Mouse (Mus musculus) left cerebral cortex, adult 18-20 months (tissue): Measurements from ENCODE around the gene Plekhg1. TPM values are rescaled to one million over a fixed set of nuclear protein-coding genes. Genes with fewer than 3 reads are reported as not detected.

ENCODE experiments used
- DNase-seq, 2 experiments: peaks; one replicate each; pipeline ENCODE4 v3.0.0; 2021 to 2022; ENCODE audit warnings: low spot score in 2 of 2, mixed read lengths in 1 of 2
- total RNA-seq, 2 experiments: library from RNA; stranded (reverse); gene quantifications; 2 replicates each; pipeline ENCODE4 v1.2.3; 2021

Gene Plekhg1
- total RNA-seq, 2 experiments from 2014 or later: 7.2 to 8.6 TPM

DNA sequence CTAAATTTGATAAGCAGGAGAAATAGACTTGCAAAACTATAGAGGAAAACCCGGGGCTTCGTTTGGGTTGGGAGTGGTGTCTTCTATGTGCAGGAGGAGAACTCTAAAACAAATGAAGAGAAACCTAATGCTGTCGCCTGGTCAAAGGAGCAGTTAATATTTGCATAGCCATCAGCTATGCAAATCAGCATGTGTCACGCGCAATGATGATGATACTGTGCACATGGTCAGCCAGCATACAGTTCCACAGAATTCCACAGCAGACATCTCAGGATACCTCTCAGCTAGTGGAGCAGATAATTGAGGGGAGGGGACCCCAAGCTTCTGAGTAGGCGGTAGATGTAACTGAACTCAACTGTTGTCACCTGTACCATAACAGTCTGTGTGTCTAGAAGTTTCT lies 133.3 kb downstream of the Plekhg1 start:
- no peak for DNase-seq

DNA sequence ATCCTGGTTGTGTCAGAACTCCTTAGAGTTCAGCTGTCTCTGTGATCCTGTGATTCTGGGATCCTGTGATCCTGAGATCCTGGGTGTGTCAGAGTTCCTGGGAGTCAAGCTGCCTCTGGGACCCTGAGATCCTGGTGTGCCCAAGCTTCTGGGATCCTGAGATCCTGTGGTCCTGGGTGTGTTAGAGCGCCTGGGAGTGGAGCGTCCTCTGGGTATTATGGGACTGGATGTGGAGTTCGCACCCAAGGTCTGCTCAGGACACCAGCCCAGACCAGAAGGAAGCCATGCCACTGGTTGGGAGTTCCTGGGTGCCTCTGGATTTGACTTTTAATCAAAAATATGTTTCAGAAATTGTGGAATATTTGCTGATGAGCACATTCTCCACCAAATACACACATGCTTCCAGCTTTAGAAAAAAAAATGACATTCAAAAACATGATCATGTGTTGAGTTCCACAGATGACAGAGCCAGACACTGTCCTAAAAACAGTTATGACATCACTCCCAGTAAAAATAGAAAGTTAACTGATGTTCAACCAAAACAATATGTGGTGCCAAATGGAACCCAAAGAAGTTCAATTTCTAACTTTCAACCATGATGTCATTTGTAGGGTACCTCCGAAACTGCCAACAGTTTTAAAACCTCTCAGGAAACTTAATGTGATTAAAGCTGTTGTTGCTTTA lies 137.8 kb downstream of the Plekhg1 start:
- no peak for DNase-seq

DNA sequence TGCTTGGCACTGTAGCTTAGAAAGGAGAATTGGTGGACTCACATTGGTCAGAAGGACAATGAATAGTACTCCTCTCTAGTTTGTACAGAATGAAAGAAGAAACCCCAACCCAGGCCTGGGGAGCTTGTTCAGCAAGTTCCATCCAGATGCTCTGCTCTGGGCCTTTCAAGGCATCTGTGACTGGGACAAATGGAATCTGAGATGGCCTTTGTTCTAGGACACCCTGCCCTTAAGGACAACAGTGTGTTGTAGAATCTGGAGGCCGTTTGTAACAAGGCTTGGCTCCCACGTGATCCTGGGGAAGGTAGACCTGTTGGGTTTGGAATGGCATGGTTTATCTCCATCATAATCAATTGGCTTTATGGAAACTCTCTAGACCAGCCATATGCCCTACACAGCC lies 141.0 kb downstream of the Plekhg1 start:
- DNase-seq: no peak

DNA sequence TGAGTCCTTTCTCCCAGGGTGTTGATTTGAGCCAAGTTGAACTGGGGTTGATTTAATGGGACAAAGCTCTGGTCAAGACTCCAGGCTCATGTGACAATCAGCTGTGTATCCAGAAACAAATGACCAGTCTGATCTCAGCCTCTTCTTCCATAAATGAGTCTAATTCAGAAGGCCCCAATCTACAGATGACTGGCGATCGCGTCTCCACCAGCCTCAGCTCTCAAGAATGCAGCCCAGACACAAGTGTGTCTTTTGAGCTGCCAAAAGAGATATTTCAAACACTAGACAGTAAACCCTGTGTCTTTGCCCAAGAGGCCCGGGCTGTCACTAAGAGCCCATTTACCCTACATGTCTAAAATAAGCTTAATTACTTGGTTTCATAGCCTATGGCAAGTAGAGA lies 148.3 kb downstream of the Plekhg1 start:
- DNase-seq: no peak

DNA sequence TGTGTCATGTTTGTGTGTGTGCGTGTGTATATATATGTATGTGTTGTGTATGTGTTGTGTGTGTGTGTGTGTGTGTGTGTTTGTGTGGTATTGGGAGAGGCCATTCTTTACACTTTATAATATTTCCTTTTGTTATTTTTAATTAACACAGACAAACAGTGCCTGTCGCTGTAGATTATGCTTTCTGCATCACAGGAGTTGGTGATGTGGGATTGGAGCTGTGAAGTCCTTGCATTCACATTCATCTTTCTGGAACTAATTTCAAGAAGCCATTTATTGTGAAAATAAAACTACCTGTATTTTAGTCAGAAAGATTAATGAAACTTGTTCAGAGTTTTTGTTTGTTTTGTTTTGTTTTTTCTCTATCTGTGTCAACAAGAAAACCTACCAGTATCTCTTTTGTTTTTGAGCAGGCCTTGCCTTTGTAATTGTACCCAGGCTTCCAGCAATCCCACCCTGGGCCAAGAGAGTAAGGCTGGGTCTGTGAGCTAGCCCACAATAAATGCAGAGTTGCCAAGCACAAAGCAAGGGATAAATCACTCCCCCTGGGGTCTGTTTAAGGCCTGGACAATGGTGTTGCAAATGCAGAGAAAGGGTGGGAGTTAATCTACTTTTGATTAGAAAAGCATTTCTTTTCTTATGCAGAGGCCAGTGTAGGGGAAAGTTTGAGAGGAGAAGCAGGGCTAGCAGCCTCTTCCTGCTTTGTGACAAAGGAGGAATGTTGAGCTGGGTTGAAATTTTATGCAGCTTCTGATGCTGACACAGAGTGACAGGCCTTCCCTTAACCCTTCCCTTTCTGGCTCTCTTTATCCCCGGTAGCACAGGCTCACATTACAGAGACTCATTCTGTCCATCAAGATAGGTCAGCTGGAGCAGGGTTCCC lies 151.5 kb downstream of the Plekhg1 start:
- no peak for DNase-seq

DNA sequence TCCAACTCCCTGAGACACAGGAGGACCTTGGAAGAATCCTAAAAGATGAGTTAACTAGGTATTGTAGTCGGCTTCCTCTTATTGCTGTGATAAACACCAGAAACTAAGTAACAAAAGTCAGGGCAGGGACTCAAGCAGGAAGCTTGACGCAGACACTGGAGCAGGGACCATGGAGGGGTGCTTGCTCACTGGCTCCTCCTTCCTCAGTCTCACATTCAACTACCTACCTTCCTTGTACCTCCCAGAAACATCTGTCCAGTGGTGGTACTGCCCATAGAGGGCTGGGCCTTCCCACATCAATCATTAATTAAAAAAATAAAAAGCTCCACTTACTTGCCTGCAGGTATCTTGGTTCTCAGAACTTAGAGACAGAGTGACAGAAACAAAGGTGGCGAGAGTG lies 152.2 kb downstream of the Plekhg1 start:
- no peak for DNase-seq

DNA sequence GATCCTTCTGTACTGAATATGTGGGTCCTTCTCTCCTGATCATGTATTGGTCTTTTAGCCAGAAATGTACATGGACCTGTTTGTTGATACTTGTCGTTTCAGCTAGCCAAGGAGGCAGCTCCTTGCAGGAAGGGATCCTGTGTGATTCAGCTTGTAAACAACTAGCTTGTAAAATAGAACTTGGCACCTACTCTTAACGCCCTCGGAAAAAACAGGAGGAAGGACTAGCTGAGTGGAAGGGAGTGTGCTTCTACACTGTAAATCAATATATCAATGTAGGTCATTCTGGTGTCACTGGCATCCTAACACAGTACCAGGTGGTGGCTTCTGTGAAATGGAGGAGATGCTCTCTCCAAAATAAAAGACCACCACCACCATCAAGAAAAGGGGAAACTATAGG lies 157.9 kb downstream of the Plekhg1 start:
- DNase-seq: no peak

DNA sequence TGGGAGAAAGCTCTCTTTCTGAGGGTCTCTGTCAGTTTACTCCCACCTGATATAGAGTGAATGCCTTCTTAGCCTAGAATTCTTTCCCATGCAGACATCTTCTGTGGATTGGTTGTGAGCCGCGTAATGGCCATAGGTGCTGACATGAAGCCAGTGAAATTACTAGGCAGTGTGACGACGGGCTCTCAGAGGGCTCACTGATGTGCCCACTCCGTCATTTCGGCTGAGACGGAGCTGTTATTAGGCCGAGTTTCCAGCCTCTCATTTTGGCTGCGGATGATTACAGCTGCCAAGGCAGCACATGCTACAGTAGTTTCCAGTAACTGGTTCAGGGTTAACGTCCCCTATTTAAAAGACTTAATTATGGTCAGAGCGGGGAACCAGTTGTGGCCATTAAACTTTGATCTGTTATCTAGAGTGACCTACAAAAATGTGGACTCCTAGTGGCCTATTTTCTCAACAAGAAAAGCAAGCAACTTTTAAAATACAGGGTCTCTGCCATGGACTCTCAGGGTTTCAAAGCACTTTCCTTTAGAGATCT lies 160.3 kb downstream of the Plekhg1 start:
- no peak for DNase-seq

DNA sequence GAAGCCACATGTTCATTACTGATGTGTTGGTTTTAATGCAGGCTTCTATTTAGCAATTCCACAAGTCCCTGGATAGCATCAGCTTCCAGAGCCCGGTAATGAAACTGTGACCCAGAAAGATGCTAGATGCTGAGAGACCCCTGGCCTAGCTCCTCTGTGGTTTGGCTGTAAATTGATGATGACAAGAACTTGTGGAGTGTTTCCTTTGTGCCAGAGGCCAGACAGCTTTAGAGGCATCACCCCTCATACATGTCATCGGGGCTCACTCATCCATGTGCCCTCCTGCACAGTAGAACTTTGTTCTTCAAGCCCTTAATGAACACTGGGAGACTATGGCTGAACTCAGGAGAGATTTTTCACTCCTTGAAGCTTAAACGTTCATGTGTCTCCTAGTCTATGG lies 165.6 kb downstream of the Plekhg1 start:
- no peak for DNase-seq

DNA sequence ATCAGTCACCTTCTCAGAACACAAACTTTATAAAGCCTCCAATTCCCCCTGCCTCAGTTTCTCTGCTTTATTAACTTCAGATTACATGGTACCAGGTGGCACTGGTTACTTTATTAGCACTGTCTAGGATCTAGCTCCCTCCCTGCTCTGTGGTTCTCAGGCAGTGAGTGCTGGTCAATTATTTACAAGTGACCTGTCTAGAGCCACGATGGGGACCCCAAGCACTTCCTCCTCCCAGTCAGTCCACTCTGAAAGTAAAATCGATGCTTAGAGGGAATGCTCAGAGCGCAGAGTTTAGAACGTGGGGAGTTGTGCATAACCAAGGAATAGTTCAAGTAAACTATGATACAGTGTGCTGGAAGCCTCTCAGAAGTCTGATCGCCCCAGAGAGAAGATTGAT lies 173.9 kb downstream of the Plekhg1 start:
- DNase-seq: no peak

DNA sequence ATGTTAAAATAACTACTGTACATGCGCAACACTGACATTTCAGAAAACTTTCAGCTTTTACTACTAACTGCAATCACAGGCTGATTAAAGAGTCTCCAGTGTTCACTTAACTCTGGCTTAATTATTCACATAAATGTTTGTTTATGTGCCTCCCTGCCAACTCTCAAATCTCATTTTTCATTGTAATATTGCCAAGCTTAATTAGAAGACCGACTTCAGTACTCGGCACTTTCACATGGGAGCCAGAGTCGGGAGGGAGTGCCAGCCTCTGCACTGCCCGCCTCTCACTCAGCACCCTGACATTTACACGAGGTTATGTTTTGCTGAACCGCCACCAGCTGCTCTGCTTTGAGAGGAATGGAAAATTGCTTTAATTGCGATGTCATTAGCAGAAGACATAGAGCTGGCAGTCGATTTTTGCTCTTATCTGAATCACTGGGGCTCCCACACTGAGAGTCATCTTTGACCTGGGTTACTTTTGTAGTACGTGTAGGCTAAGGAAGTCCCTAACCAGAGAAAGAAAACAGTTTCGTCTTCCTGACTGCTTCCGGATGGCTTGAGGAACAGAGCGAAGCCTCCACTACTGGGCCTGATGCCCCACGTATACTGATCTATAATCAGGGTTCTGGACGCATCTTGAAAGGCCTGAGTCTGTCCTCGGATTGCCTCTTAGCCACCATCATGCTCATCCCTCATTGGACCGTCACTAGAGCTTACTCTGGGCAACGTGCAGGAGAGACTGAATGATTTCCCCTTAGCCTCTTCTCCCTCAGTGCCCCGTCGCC lies 180.4 kb downstream of the Plekhg1 start:
- DNase-seq: no peak

DNA sequence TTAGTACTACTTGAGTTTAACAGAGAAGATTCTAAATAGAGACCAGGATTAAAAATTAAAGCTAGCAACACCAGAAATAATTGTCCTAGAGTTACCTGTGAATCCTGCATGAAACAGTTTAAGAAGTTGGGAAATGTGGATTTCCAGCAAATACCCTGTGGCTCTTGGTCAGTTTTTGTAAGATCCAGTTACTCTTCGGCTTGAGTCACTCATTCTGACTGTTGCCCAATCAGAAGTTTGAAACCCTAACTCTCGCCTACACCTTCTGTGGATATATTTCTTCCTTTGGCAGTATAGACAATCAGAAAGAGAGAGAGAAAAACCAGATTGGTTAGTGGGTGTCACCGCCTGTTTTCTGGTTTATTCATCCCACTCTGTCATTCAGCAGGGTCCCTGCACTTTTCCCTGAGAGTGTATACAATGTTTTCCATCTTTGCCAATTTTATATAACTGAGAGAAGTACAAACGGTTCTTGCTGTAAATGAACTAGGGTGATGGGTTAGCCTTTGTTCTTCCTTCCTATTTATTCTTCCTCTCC lies 187.9 kb downstream of the Plekhg1 start:
- no peak for DNase-seq

DNA sequence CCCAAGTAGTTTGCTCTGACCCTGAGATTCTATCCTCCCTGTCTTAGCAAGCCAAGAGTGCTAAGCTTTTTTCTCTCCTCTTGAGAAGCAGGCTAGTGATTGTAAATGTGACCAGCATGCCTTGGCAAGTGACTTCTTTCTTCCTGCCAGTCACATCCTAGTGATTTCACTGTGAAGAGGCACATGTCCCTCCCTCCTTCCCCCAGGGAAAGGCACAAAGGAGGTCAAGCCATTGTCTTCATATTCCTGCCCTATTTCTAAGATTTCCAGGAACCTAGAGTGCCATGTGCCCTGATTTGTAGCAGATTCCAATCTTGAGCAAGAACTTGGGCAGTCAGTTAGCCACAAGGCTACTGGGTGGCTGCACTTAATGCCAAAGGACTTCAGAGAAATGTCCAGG lies 191.7 kb downstream of the Plekhg1 start:
- no peak for DNase-seq

DNA sequence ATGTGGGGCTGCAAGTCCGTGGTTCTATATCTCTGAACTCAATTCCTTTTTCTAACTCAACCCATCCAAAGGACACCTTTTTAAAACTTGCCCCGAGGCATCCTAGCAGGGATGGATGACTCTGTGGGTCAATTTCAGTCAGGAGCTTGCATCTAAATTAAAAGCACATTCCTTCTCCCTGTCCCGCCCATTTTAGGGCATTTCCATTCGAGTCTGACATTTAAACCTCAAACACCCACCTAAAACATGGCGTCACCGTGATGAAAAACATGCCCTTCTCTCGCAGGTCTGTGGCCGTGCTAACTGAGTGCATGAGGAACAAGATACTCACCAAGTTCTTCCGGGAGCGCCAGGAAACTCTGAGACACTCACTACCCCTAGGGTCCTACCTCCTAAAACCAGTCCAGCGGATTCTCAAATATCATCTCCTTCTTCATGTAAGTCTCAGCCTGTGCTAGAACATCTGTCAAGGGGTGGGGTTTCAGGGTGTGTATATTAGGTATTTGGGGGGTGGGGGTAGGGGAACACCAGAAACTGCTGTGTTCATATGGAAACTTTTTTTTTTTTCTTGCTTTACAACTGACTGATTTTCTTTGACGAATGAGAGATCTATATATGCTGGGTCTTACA lies 193.3 kb downstream of the Plekhg1 start:
- DNase-seq: no peak

DNA sequence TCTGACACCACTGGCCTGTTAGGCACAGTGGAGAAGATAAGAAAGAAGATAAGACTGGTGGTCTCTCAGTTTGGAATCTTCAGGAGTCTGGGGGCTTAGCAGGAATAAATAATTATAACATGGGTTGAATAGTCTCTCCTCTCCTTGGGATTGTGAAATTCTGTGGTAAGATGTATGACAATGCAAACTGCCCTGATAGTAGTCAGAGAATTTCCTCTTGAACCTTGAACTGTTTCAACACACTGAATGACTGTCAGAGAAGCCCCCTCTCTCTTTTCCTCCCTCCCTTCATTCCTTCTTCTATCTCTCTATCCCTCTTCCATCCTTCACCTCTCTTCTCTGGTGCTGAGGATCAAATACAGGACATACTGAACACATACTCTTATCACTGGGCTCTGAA lies 196.7 kb downstream of the Plekhg1 start:
- DNase-seq: no peak

DNA sequence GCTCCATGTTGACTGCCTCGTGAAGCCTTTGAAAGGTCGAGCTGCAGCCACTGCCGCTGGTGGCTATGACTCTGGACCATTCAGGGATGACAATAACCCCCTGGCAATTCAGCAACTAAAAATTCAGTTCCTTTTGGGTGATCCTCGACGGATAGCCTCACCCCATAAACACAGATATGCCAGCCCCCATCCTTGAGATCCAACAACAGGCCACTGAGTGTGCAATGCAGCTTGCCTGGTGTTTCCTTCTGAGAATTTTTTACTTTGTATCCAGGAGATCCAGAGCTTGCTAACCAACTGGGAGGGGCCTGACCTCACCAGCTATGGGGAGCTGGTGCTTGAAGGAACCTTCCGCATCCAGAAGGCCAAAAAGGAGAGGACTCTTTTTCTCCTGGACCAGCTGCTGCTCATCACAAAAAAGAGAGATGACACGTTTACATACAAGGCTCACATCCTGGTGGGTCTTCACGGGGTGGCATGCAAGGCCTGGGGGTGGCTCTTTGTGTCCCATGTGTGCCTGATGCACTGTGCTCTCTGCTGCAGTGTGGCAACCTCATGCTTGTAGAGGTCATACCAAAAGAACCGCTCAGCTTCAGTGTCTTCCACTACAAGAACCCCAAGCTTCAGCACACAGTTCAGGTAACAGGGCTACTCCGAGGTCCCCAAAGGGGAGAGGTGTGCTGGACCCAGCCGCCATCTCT lies 199.9 kb downstream of the Plekhg1 start:
- no peak for DNase-seq

DNA sequence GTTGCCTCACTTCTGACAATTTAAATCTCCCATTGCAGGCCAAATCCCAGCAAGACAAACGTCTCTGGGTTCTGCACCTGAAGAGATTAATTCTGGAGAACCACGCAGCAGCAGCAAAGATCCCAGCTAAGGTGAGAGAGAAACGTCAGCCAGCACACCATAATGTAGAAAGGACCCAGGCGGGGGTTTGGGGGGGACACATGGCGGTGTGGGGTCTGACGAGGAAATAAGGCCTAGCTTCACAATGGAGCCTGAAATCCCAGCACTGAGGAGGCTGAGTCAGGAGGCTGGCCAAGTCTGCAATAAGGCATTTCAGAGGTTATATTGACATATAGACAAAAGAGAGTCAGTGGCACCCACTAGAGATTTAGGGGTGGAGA lies 200.4 kb downstream of the Plekhg1 start:
- DNase-seq: no peak

DNA sequence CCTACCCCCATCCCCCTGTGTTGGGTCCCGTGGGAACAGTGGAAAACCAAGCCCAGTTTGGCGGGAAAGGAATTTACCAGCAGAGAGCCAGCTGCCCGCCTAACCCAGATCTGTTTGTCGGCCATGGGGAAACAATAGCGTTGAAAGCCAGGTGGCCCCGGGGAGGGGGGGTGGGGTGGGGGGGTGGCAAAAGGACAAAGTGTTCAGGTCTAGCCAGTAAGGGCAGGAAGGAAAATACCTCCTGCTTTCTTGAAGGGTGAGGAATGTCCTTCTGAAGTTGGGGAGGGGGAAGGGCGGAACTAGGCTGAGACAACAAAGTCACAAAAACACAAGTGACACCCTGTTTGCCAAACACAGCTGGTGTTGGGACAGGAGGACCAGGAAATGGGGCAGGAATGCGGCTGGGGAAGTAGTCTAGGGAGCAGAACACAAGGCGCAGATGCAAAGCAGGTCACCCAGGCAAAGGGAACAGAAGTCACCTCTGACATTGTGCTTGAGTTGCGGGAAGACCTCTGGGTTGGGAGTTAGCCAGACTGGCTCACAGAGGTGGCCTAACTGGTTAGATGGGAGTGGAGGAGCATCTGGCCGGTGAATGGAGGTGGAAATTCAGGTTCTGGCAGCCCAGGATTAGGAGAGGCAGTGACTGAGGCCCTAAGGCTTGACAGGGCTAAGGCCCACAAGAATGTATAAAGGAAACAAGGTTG lies 201.0 kb downstream of the Plekhg1 start:
- DNase-seq: no peak

DNA sequence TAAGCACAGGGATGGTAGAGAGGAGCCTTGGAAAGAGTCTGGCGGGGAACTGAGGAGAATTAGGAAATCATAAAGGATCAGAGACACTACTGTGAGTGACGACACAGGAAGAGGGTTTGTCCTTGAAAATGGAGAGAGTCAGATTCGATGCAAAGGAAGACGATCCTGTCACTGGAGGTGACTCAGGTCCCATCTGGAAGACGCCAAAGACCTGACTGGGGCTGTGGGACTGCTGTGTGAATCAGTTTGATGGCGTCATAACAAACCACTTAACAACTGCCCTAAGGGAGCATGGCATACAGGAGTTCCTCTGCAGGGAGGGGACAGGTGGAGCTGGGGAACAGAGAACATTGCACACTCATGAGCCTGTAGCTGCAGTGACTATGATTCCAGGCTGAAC lies 202.1 kb downstream of the Plekhg1 start:
- no peak for DNase-seq
